Mouse (Mus musculus): ENCODE measurements around the gene Rgs17. TPM values are rescaled to one million over a fixed set of nuclear protein-coding genes. Genes with fewer than 3 reads are reported as not detected.

Rgs17 gene
- polyA plus RNA-seq, 1 experiment: 0.71 TPM

DNA sequence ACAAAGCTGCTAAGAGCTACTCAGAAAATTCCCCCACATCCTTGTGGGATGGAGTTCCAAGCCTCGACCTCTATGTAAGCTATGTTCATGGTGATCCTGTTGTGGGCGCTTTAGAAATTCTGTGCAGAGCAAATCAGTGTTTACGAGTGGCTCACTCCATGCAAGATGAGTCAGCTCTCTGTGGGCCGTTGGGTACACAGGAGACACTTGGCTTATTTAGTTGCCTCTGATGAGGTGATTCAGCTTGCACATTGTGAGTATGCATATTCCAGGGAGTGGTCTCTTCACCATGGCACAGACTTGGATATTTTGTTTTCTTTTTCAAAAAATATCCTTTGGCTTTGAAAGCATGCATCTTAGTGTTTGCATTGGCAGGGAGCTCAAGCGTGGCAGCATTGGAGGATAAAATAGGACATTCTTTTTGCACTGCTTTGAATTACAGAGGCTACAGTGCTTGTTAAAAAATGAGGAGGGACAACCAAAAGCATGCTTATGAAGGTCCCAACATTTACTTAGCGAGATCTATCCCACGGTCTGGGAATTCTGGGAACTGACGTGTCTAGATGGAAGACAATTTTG is 68.8 kb downstream of the Rgs17 start:
- TF ChIP-seq MAX (IDR thresholded peaks at IDR 0.05): no peak
- no peak for TF ChIP-seq MYOG (IDR thresholded peaks at IDR 0.05; ENCODE audit: control insufficient read depth, extremely low read depth, insufficient read length)
- TF ChIP-seq USF1 (IDR thresholded peaks at IDR 0.05; ENCODE audit: low read depth): no peak
- no peak for TF ChIP-seq MYOD1 (IDR thresholded peaks at IDR 0.05; ENCODE audit: control insufficient read depth, insufficient read length, low read depth)
- TF ChIP-seq FOSL1 (IDR thresholded peaks at IDR 0.05; ENCODE audit: insufficient read depth, low read length, poor library complexity, severe bottlenecking): no peak
- TF ChIP-seq CEBPB (IDR thresholded peaks at IDR 0.05; ENCODE audit: low read depth): no peak
- no peak for TF ChIP-seq CTCF (IDR thresholded peaks at IDR 0.05; ENCODE audit: control insufficient read depth, insufficient read depth, insufficient read length)
- Histone ChIP-seq H3K4me3 (ENCODE audit: insufficient read depth, poor library complexity, severe bottlenecking) (no peak overlapping the region), H3ac (ENCODE audit: control insufficient read depth, insufficient read length, low read depth) (no peak overlapping the region), H3K36me3 (ENCODE audit: control insufficient read depth, insufficient read depth) (no peaks in the 10 kb centered on the region), H3K27me3 (ENCODE audit: control insufficient read depth, insufficient read depth, insufficient read length) (no peaks in the 10 kb centered on the region), H3K79me3 (ENCODE audit: low read depth) (no peaks in the 10 kb centered on the region), H3K79me2 (ENCODE audit: control insufficient read depth, insufficient read depth) (no peaks in the 10 kb centered on the region)

- TF ChIP-seq CEBPB (IDR thresholded peaks at IDR 0.05; ENCODE audit: low read depth) (no peak), MYOG (IDR thresholded peaks at IDR 0.05; ENCODE audit: control insufficient read depth, extremely low read depth, insufficient read length) (no peak), USF1 (IDR thresholded peaks at IDR 0.05; ENCODE audit: low read depth) (no peak), CTCF (IDR thresholded peaks at IDR 0.05; ENCODE audit: control insufficient read depth, insufficient read depth, insufficient read length) (no peak), FOSL1 (IDR thresholded peaks at IDR 0.05; ENCODE audit: insufficient read depth, low read length, poor library complexity, severe bottlenecking) (no peak), MYOD1 (IDR thresholded peaks at IDR 0.05; ENCODE audit: control insufficient read depth, insufficient read length, low read depth) (no peak), MAX (IDR thresholded peaks at IDR 0.05) (no peak)
- H3ac ChIP-seq (ENCODE audit: control insufficient read depth, insufficient read length, low read depth): no peak overlapping the region
- no peaks in the 10 kb centered on the region for H3K27me3 ChIP-seq (ENCODE audit: control insufficient read depth, insufficient read depth, insufficient read length)
- H3K79me2 ChIP-seq (ENCODE audit: control insufficient read depth, insufficient read depth): no peaks in the 10 kb centered on the region
- no peak overlapping the region for H3K4me3 ChIP-seq (ENCODE audit: insufficient read depth, poor library complexity, severe bottlenecking)
- no peaks in the 10 kb centered on the region for H3K79me3 ChIP-seq (ENCODE audit: low read depth)
- peaks cover 6% of the 10 kb centered on the region for H3K36me3 ChIP-seq (ENCODE audit: control insufficient read depth, insufficient read depth)
These were observed 75.3 kb downstream of the Rgs17 start for GRCm38 (mm10) chr10:5846939-5847338.

GRCm38 (mm10) chr10:5841369-5841768 is 80.8 kb downstream of the Rgs17 start:
- TF ChIP-seq FOSL1 (IDR thresholded peaks at IDR 0.05; ENCODE audit: insufficient read depth, low read length, poor library complexity, severe bottlenecking) (no peak), MYOD1 (IDR thresholded peaks at IDR 0.05; ENCODE audit: control insufficient read depth, insufficient read length, low read depth) (no peak), MAX (IDR thresholded peaks at IDR 0.05) (no peak), CTCF (IDR thresholded peaks at IDR 0.05; ENCODE audit: control insufficient read depth, insufficient read depth, insufficient read length) (peak; percentile 14), CEBPB (IDR thresholded peaks at IDR 0.05; ENCODE audit: low read depth) (no peak), MYOG (IDR thresholded peaks at IDR 0.05; ENCODE audit: control insufficient read depth, extremely low read depth, insufficient read length) (no peak)
- Histone ChIP-seq H3ac (ENCODE audit: control insufficient read depth, insufficient read length, low read depth) (no peak overlapping the region), H3K79me3 (ENCODE audit: low read depth) (no peaks in the 10 kb centered on the region), H3K36me3 (ENCODE audit: control insufficient read depth, insufficient read depth) (peaks cover 15% of the 10 kb centered on the region), H3K79me2 (ENCODE audit: control insufficient read depth, insufficient read depth) (no peaks in the 10 kb centered on the region), H3K27me3 (ENCODE audit: control insufficient read depth, insufficient read depth, insufficient read length) (no peaks in the 10 kb centered on the region), H3K4me3 (ENCODE audit: insufficient read depth, poor library complexity, severe bottlenecking) (no peak overlapping the region)

GRCm38 (mm10) chr10:5826336-5827025 is 95.7 kb downstream of the Rgs17 start:
- no peak for TF ChIP-seq FOSL1 (IDR thresholded peaks at IDR 0.05; ENCODE audit: insufficient read depth, low read length, poor library complexity, severe bottlenecking)
- TF ChIP-seq MAX (IDR thresholded peaks at IDR 0.05): no peak
- no peak for TF ChIP-seq USF1 (IDR thresholded peaks at IDR 0.05; ENCODE audit: low read depth)
- TF ChIP-seq MYOD1 (IDR thresholded peaks at IDR 0.05; ENCODE audit: control insufficient read depth, insufficient read length, low read depth): no peak
- TF ChIP-seq CTCF (IDR thresholded peaks at IDR 0.05; ENCODE audit: control insufficient read depth, insufficient read depth, insufficient read length): no peak
- TF ChIP-seq CEBPB (IDR thresholded peaks at IDR 0.05; ENCODE audit: low read depth): no peak
- TF ChIP-seq MYOG (IDR thresholded peaks at IDR 0.05; ENCODE audit: control insufficient read depth, extremely low read depth, insufficient read length): no peak
- Histone ChIP-seq H3K4me3 (ENCODE audit: insufficient read depth, poor library complexity, severe bottlenecking) (no peak overlapping the region), H3K27me3 (ENCODE audit: control insufficient read depth, insufficient read depth, insufficient read length) (peaks cover 3% of the 10 kb centered on the region), H3K79me2 (ENCODE audit: control insufficient read depth, insufficient read depth) (peaks cover 22% of the 10 kb centered on the region), H3ac (ENCODE audit: control insufficient read depth, insufficient read length, low read depth) (no peak overlapping the region), H3K36me3 (ENCODE audit: control insufficient read depth, insufficient read depth) (peaks cover 6% of the 10 kb centered on the region), H3K79me3 (ENCODE audit: low read depth) (peaks cover 16% of the 10 kb centered on the region)

DNA sequence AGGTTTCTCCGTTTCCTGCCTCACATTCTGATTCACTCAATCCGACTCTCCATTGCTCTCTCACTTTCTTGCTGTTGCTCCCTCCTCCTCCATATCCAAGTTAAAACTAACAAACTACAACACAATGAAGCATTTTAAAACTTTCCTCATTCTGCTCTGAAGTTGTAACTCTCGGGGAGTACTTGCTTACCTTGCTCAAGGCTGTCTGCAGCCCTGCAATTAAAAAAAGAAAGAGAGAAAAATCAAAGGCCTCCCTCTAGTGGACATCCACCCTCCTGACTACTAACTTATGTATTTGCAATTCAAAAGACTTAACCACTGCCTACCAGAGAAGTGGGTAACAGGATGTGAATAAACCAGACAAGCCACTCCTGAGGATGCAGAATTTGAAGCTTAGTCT is 97.4 kb downstream of the Rgs17 start:
- peaks cover 3% of the 10 kb centered on the region for H3K27me3 ChIP-seq (ENCODE audit: control insufficient read depth, insufficient read depth, insufficient read length)
- H3K79me2 ChIP-seq (ENCODE audit: control insufficient read depth, insufficient read depth): peaks cover 36% of the 10 kb centered on the region
- peaks cover 15% of the 10 kb centered on the region for H3K36me3 ChIP-seq (ENCODE audit: control insufficient read depth, insufficient read depth)
- peak overlapping the region; percentile 14 for H3ac ChIP-seq (ENCODE audit: control insufficient read depth, insufficient read length, low read depth)
- peaks cover 25% of the 10 kb centered on the region for H3K79me3 ChIP-seq (ENCODE audit: low read depth)
- peak overlapping the region; percentile 28 for H3K4me3 ChIP-seq (ENCODE audit: insufficient read depth, poor library complexity, severe bottlenecking)
- TF ChIP-seq CTCF (IDR thresholded peaks at IDR 0.05; ENCODE audit: control insufficient read depth, insufficient read depth, insufficient read length): no peak
- TF ChIP-seq CEBPB (IDR thresholded peaks at IDR 0.05; ENCODE audit: low read depth): no peak
- TF ChIP-seq MYOD1 (IDR thresholded peaks at IDR 0.05; ENCODE audit: control insufficient read depth, insufficient read length, low read depth): no peak
- no peak for TF ChIP-seq USF1 (IDR thresholded peaks at IDR 0.05; ENCODE audit: low read depth)
- TF ChIP-seq MYOG (IDR thresholded peaks at IDR 0.05; ENCODE audit: control insufficient read depth, extremely low read depth, insufficient read length): no peak
- no peak for TF ChIP-seq MAX (IDR thresholded peaks at IDR 0.05)
- no peak for TF ChIP-seq FOSL1 (IDR thresholded peaks at IDR 0.05; ENCODE audit: insufficient read depth, low read length, poor library complexity, severe bottlenecking)

Measured in C2C12 (cell line).